Mouse (Mus musculus) liver, postnatal 0 days (tissue): ENCODE results near the gene Nrg4. TPM values are rescaled to one million over a fixed set of nuclear protein-coding genes. Genes with fewer than 3 reads are reported as not detected.

Source experiments
- ATAC-seq: fragments of 200-750 bp; cut with Nextera tagmentation; 2 replicates; pipeline ENCODE4 v1.8.0; 2017; ENCODE audit warnings: mild to moderate bottlenecking, moderate library complexity
- DNase-seq: peaks from one replicate; pipeline ENCODE4 v3.0.0-alpha.2; 2016
- H3K27ac ChIP-seq: fragments of 300-500 bp; sonication (generic); 2 replicates; pipeline ENCODE4 v1.5.1; 2014; ENCODE audit warnings: antibody characterized with exemption, moderate library complexity, mild to moderate bottlenecking, low read depth
- H3K27me3 ChIP-seq: fragments of 300-500 bp; sonication (generic); 2 replicates; pipeline ENCODE4 v1.6.1; 2014; ENCODE audit warnings: low read length, control low read depth, mixed read lengths; ENCODE audit not compliant: insufficient read depth
- H3K36me3 ChIP-seq: fragments of 300-500 bp; sonication (generic); replicated peaks from 2 replicates; pipeline ENCODE4 v1.6.1; 2014; ENCODE audit warnings: mild to moderate bottlenecking, control low read depth, low read length, moderate library complexity, mixed read lengths; ENCODE audit not compliant: insufficient read depth
- H3K4me1 ChIP-seq: fragments of 300-500 bp; sonication (generic); 2 replicates; pipeline ENCODE4 v1.6.1; 2014; ENCODE audit warnings: antibody characterized with exemption, mild to moderate bottlenecking, control low read depth; ENCODE audit not compliant: insufficient read depth
- H3K4me2 ChIP-seq: fragments of 300-500 bp; sonication (generic); 2 replicates; pipeline ENCODE4 v1.6.1; 2014; ENCODE audit warnings: low read depth, mild to moderate bottlenecking, low read length, moderate library complexity, mixed read lengths
- H3K4me3 ChIP-seq: fragments of 300-500 bp; sonication (generic); 2 replicates; pipeline ENCODE4 v1.5.1; 2014; ENCODE audit warnings: low read depth, low read length
- H3K9ac ChIP-seq: fragments of 300-500 bp; sonication (generic); replicated peaks from 2 replicates; pipeline ENCODE4 v1.6.1; 2014; ENCODE audit warnings: mild to moderate bottlenecking, moderate library complexity
- H3K9me3 ChIP-seq: fragments of 300-500 bp; sonication (generic); 2 replicates; pipeline ENCODE4 v1.6.1; 2016; ENCODE audit warnings: mild to moderate bottlenecking, control low read depth, low read length, mixed read lengths
- CTCF ChIP-seq: sonication (generic); IDR thresholded peaks from 2 replicates; pipeline ENCODE4 v1.5.1; 2016; ENCODE audit warnings: antibody characterized with exemption, low read depth
- EP300 ChIP-seq: IDR thresholded peaks from 2 replicates; pipeline ENCODE4 v1.6.1; 2016; ENCODE audit warnings: antibody characterized with exemption, low read depth, mild to moderate bottlenecking
- WGBS: fragments of 180-500 bp; shearing (Covaris S2); extraction: QIAGEN DNeasy Blood & Tissue Kit; methylation state at CpG from one replicate; pipeline ENCODE4 v1.1.7; 2014; ENCODE audit not compliant: insufficient replicate concordance; 5-methylcytosine and 5-hydroxymethylcytosine counted together
- polyA plus RNA-seq: library from polyadenylated mRNA; unstranded; fragments of >200 nt; fragmentation: Nextera tagmentation; extraction: Ambion mirVana; gene quantifications from 2 replicates; pipeline ENCODE4 v1.2.1, GENCODE M21; 2015

The Nrg4 gene
- polyA plus RNA-seq, 1 experiment from 2014 or later: 6.6 TPM

DNA sequence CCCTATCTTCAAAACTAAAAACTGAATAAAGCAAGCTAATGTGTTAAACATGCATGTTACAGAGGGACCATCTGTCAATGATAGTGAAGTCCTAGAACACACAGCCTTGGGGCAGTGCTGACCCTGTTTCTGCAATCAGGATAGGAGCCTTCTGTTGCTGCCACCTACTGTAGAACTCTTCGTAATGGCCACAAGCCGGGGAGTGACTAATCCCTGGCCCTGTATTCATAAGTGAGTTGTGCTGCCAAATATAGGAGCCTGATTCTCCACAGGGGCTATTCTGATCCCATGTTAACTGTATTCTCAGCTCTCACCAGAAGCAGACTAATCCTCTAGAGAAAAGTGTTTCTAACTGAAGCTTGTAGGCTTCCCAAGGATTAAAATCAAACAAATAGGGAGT lies 127.3 kb downstream of the Nrg4 start:
- no peak for DNase-seq
- TF ChIP-seq CTCF: peak; percentile 21
- no peak for TF ChIP-seq EP300
- Histone ChIP-seq H3K4me3 (no peak overlapping the region), H3K9me3 (no peaks in the 10 kb centered on the region), H3K36me3 (peaks cover 7% of the 10 kb centered on the region), H3K27ac (no peak overlapping the region), H3K4me1 (no peaks in the 10 kb centered on the region), H3K4me2 (no peak overlapping the region), H3K27me3 (no peaks in the 10 kb centered on the region), H3K9ac (no peak overlapping the region)
- ATAC-seq: no peak
- 70% methylated on average over 2 of the region's 2 CpGs for WGBS

DNA sequence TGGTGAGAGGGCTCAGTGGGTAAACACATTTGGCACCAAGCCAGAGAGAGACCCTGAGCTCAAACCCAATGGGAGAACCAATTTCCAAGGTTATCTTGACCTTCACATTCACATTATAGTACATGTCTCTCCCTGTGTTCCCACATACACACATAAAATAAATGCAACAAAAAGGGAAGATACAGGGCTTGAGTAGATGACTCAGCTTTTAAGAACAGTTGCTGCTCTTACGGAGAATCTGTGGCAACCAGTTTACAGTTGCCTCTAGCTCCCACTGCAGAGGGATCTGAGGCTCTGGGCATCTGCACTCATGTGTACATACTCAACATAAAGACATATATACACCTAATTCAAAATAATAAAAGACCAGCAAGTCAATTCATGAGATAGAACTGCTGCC lies 128.4 kb downstream of the Nrg4 start:
- Histone ChIP-seq H3K9me3 (no peaks in the 10 kb centered on the region), H3K9ac (no peak overlapping the region), H3K4me3 (no peak overlapping the region), H3K36me3 (peaks cover 4% of the 10 kb centered on the region), H3K27me3 (no peaks in the 10 kb centered on the region), H3K4me2 (no peak overlapping the region), H3K27ac (no peak overlapping the region), H3K4me1 (peaks cover 4% of the 10 kb centered on the region; the same call in 1 of the 2 replicates)
- ATAC-seq: no peak
- DNase-seq: no peak
- WGBS: 67% methylated on average over 1 of the region's 1 CpGs
- TF ChIP-seq CTCF (no peak), EP300 (no peak)

DNA sequence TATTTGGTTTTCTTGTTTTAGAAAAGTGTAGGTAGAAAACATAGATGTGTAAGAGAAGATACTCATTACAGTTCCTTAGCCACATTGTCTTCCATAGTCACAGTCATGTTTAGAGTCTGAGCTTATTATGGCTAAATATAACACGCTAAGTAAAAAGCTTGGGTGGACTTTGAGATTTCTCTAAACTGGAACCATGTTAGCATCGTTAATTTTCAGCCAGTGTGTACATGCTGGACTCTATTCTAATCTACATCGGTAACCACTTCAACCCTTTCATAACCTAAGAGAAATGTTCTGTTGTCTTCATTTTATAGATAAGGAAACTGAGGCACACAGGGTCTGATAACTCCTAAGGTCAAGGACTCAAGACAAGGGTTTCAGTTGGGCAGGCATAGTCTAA lies 130.8 kb downstream of the Nrg4 start:
- no peak for TF ChIP-seq CTCF
- no peak for TF ChIP-seq EP300
- DNase-seq (no peak), ATAC-seq (no peak)
- WGBS: 62% methylated on average over 3 of the region's 3 CpGs
- Histone ChIP-seq H3K4me1 (peaks cover 7% of the 10 kb centered on the region), H3K9me3 (no peaks in the 10 kb centered on the region), H3K27me3 (no peaks in the 10 kb centered on the region), H3K27ac (peak overlapping the region; percentile 32; the same call in 1 of the 2 replicates), H3K4me2 (no peak overlapping the region; the same call in 1 of the 2 replicates), H3K36me3 (peaks cover 3% of the 10 kb centered on the region; the same call in 1 of the 2 replicates), H3K9ac (no peak overlapping the region), H3K4me3 (no peak overlapping the region)

DNA sequence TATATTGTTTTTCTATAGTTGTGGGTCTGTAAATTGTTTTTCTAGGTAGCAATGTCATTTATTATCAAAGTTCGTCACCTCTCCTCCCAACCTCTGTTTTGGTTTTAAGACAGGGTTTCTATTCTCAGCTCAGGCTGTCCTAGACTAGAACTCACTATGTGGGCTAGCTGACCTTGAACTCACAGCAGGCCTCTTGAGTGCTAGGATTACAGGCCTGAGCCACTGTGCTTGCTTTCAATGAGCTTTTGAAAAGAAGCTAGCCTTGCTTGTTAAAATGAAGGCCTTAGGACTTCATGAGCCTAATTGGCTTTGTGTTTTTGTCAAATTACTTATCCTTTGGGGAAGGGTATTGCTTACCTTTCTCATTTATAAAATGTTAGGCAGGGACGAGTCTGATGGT lies 152.4 kb downstream of the Nrg4 start:
- no peaks in the 10 kb centered on the region for H3K9me3 ChIP-seq
- H3K27ac ChIP-seq: no peak overlapping the region
- peaks cover 7% of the 10 kb centered on the region; the same call in 1 of the 2 replicates for H3K36me3 ChIP-seq
- DNase-seq (no peak), ATAC-seq (no peak)
- 79% methylated on average over 2 of the region's 2 CpGs for WGBS
- H3K4me2 ChIP-seq: no peak overlapping the region
- no peak overlapping the region for H3K9ac ChIP-seq
- no peaks in the 10 kb centered on the region for H3K4me1 ChIP-seq
- TF ChIP-seq CTCF (no peak), EP300 (no peak)
- H3K4me3 ChIP-seq: no peak overlapping the region
- no peaks in the 10 kb centered on the region for H3K27me3 ChIP-seq

DNA sequence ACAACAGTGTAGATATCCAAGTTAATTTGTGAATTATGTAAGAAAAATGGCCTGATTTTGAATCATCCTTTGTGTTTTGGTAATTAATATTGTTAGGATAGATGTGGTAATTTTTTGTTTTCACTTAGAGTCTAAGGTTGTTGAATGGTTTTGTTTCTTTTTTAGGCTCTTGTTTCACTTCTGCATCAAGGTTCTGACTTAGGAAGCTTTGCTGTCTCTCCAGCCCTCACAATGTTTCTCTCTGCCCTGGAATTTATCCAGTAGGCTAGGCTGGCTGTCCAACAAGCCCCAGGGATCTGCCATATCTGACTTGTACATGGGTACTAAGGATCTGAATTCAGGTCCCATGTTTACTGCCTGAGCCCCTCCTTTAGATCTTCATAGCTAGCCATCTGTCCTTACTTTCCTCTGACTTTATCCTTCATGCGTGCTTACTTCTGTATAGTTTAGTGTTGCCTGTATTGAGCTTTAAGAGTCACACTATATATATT lies 154.4 kb downstream of the Nrg4 start:
- TF ChIP-seq EP300: no peak
- TF ChIP-seq CTCF: no peak
- H3K27ac ChIP-seq: no peak overlapping the region
- WGBS: 81% methylated on average over 1 of the region's 1 CpGs

DNA sequence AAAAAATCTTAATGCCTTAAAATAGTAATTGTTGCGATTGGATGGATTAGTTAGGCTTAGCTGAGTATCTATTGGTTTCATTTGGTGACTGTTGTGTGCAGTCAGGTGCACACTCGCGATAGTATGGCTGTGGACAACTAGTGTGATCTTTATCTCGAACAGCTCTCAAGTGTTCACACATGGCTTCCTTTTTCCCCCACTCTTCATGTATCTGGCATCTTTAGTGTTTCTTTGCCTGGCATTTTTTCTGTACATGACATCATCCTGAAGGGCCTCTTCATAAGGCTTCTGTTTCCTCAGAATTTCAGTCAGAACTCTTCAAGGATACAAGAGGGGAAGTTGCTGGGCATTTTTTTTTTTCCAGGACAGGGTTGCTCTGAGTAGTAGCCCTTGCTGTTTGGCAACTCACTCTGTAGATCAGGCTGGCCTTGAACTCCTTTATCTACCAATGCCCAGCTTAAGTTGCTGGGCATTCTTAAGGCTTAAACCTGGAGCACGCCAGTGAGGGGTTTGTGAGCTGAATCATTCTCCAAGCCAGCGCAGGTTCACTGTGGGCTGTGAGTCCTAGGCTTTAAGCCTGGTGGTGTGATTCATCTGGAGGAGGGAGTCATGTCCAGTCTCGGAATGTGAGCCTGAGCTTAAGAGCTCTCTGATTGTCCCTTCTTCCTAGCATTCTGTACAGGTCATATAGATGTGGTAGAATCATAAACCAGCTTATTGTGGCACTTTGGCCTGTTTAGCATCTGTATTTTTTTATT lies 155.8 kb downstream of the Nrg4 start:
- Histone ChIP-seq H3K4me3 (no peak overlapping the region), H3K27me3 (no peaks in the 10 kb centered on the region), H3K4me1 (no peaks in the 10 kb centered on the region), H3K9me3 (no peaks in the 10 kb centered on the region), H3K4me2 (no peak overlapping the region), H3K27ac (no peak overlapping the region), H3K36me3 (peaks cover 17% of the 10 kb centered on the region), H3K9ac (no peak overlapping the region)
- no peak for TF ChIP-seq EP300
- no peak for TF ChIP-seq CTCF
- ATAC-seq (no peak), DNase-seq (no peak)
- 61% methylated on average over 7 of the region's 7 CpGs for WGBS

More for the DNA sequence above, 154.4 kb downstream of the Nrg4 start:
- Histone ChIP-seq H3K27me3 (no peaks in the 10 kb centered on the region), H3K36me3 (peaks cover 14% of the 10 kb centered on the region), H3K9me3 (no peaks in the 10 kb centered on the region), H3K4me1 (no peaks in the 10 kb centered on the region), H3K4me3 (no peak overlapping the region), H3K4me2 (no peak overlapping the region), H3K9ac (no peak overlapping the region)
- DNase-seq (no peak), ATAC-seq (no peak)

Other genes starting within 250 kb of the Nrg4 start
- gene Ube2q2, start 178.0 kb downstream of the Nrg4 start, polyA plus RNA-seq: 7.7 and 8.3 TPM in 2 replicates
- gene Fbxo22, start 117.9 kb downstream of the Nrg4 start, polyA plus RNA-seq: 23.1 and 25.0 TPM in 2 replicates
- gene Tmem266, start 69 bp upstream of the Nrg4 start, polyA plus RNA-seq: not detected in 2 replicates
- 466 and 477 TPM in 2 replicates for gene Etfa, start 185.4 kb upstream of the Nrg4 start, polyA plus RNA-seq
- gene Isl2, start 211.8 kb upstream of the Nrg4 start, polyA plus RNA-seq: not detected in 2 replicates